Mouse (Mus musculus) MEL (cell line): ENCODE data around the gene Ccdc186. TPM values are rescaled to one million over a fixed set of nuclear protein-coding genes. Genes with fewer than 3 reads are reported as not detected.

Experiments used
- DNase-seq: peaks from one replicate; pipeline ENCODE4 v3.0.0; 2011; ENCODE audit warnings: low read depth, low spot score
- H3K27ac ChIP-seq: 2 replicates; pipeline ENCODE4 v1.5.1; 2012; ENCODE audit warnings: low read depth, mild to moderate bottlenecking, control low read depth, low read length, moderate library complexity; ENCODE audit not compliant: control insufficient read depth
- H3K27me3 ChIP-seq, 2 experiments: fragments of 150-350 bp in 1 of 2; sonication (generic) in 1 of 2; 2 replicates each; pipeline ENCODE4 v1.6.1; 2012; ENCODE audit warnings: low read length in 2 of 2, mild to moderate bottlenecking in 2 of 2, improper control_type of control experiment in 1 of 2, moderate library complexity in 1 of 2; ENCODE audit not compliant: insufficient read depth in 2 of 2, control insufficient read depth in 1 of 2
- H3K36me3 ChIP-seq, 2 experiments: 2 replicates each; pipeline ENCODE4 v1.6.1; 2012 to 2014; ENCODE audit warnings: low read length in 2 of 2, improper control_type of control experiment in 1 of 2, inconsistent platforms in 1 of 2, mild to moderate bottlenecking in 1 of 2; ENCODE audit not compliant: insufficient read depth in 2 of 2, control insufficient read depth in 1 of 2
- H3K4me1 ChIP-seq, 2 experiments: fragments of 150-350 bp in 1 of 2; sonication (generic) in 1 of 2; 2 replicates each; pipeline ENCODE4 v1.6.1; 2012; ENCODE audit warnings: low read length in 2 of 2, improper control_type of control experiment in 1 of 2, mild to moderate bottlenecking in 1 of 2; ENCODE audit not compliant: insufficient read depth in 2 of 2, control insufficient read depth in 1 of 2
- H3K4me3 ChIP-seq, 2 experiments: fragments of 150-350 bp in 1 of 2; sonication (generic) in 1 of 2; 2 replicates each; pipeline ENCODE4 v1.5.1; 2012; ENCODE audit warnings: low read depth in 2 of 2, low read length in 2 of 2, mild to moderate bottlenecking in 2 of 2, moderate library complexity in 2 of 2, control low read depth in 1 of 2, improper control_type of control experiment in 1 of 2; ENCODE audit not compliant: control insufficient read depth in 1 of 2, insufficient read depth in 1 of 2
- H3K79me2 ChIP-seq: 2 replicates; pipeline ENCODE4 v1.6.1; 2012; ENCODE audit warnings: mild to moderate bottlenecking, low read length, moderate library complexity; ENCODE audit not compliant: control insufficient read depth, poor library complexity, insufficient read depth
- H3K9ac ChIP-seq: 2 replicates; pipeline ENCODE4 v1.6.1; 2012; ENCODE audit warnings: low read depth, mild to moderate bottlenecking, control low read depth, low read length, moderate library complexity; ENCODE audit not compliant: control insufficient read depth, poor library complexity, severe bottlenecking
- H3K9me3 ChIP-seq: fragments of 150-350 bp; sonication (generic); replicated peaks from 2 replicates; pipeline ENCODE4 v1.6.1; 2012; ENCODE audit warnings: mild to moderate bottlenecking, low read length, improper control_type of control experiment, moderate library complexity; ENCODE audit not compliant: insufficient read depth
- CHD1 ChIP-seq: IDR thresholded peaks from 2 replicates; pipeline ENCODE4 v1.6.1; 2012; ENCODE audit warnings: low read depth, mild to moderate bottlenecking, inconsistent platforms, low read length, improper control_type of control experiment
- CTCF ChIP-seq, 3 experiments: IDR thresholded peaks in 2 of 3; conservative IDR thresholded peaks in 1 of 3; 2 replicates each; pipeline ENCODE4 v1.5.1; 2011 to 2012; ENCODE audit warnings: low read length in 3 of 3, low read depth in 2 of 3, mild to moderate bottlenecking in 2 of 3, improper control_type of control experiment in 1 of 3, inconsistent platforms in 1 of 3, mixed read lengths in 1 of 3, moderate library complexity in 1 of 3; ENCODE audit not compliant: control insufficient read depth in 1 of 3, insufficient read depth in 1 of 3, poor library complexity in 1 of 3, severe bottlenecking in 1 of 3
- EP300 ChIP-seq, 2 experiments: IDR thresholded peaks; 2 replicates each; pipeline ENCODE4 v1.6.1; 2011; ENCODE audit warnings: improper control_type of control experiment in 2 of 2, low read length in 2 of 2, low read depth in 1 of 2, mild to moderate bottlenecking in 1 of 2
- GABPA ChIP-seq: IDR thresholded peaks from 2 replicates; pipeline ENCODE4 v1.6.1; 2012; ENCODE audit warnings: low read depth, mild to moderate bottlenecking, inconsistent platforms, low read length, improper control_type of control experiment, moderate library complexity
- GATA1 ChIP-seq: IDR thresholded peaks from 2 replicates; pipeline ENCODE4 v1.6.1; 2011; ENCODE audit warnings: low read depth, low read length, improper control_type of control experiment
- KAT2A ChIP-seq: conservative IDR thresholded peaks from 2 replicates; pipeline ENCODE4 v1.6.1; 2012; ENCODE audit warnings: low read depth, low read length, improper control_type of control experiment, inconsistent platforms
- MAFK ChIP-seq: IDR thresholded peaks from 2 replicates; pipeline ENCODE4 v1.6.1; 2011; ENCODE audit warnings: low read depth, mild to moderate bottlenecking, low read length, improper control_type of control experiment, borderline replicate concordance
- MAX ChIP-seq: IDR thresholded peaks from 2 replicates; pipeline ENCODE4 v1.6.1; 2011; ENCODE audit warnings: low read length, improper control_type of control experiment
- MEF2A ChIP-seq: IDR thresholded peaks from 2 replicates; pipeline ENCODE4 v1.6.1; 2014; ENCODE audit warnings: low read depth, mild to moderate bottlenecking, inconsistent platforms, low read length, improper control_type of control experiment; ENCODE audit not compliant: poor library complexity, insufficient replicate concordance, severe bottlenecking; ENCODE audit errors: extremely low read depth
- MXI1 ChIP-seq: IDR thresholded peaks from 2 replicates; pipeline ENCODE4 v1.6.1; 2011; ENCODE audit warnings: mild to moderate bottlenecking, low read depth, low read length, improper control_type of control experiment
- NELFE ChIP-seq: IDR thresholded peaks from 2 replicates; pipeline ENCODE4 v1.6.1; 2011; ENCODE audit warnings: low read depth, low read length, improper control_type of control experiment
- POLR2AphosphoS2 ChIP-seq: IDR thresholded peaks from 2 replicates; pipeline ENCODE4 v1.6.1; 2011; ENCODE audit warnings: low read length, improper control_type of control experiment
- POLR2AphosphoS5 ChIP-seq: IDR thresholded peaks from 2 replicates; pipeline ENCODE4 v1.6.1; 2012; ENCODE audit warnings: low read depth, borderline replicate concordance, mild to moderate bottlenecking, inconsistent platforms, low read length, moderate library complexity, mixed read lengths
- SIN3A ChIP-seq: IDR thresholded peaks from 2 replicates; pipeline ENCODE4 v1.6.1; 2012; ENCODE audit warnings: low read length, improper control_type of control experiment, inconsistent platforms
- USF1 ChIP-seq: IDR thresholded peaks from 2 replicates; pipeline ENCODE4 v1.6.1; 2014; ENCODE audit warnings: low read depth, mild to moderate bottlenecking, inconsistent platforms, low read length, improper control_type of control experiment, moderate library complexity
- ZC3H11A ChIP-seq: IDR thresholded peaks from 2 replicates; pipeline ENCODE4 v1.6.1; 2012; ENCODE audit warnings: low read depth, mild to moderate bottlenecking, inconsistent platforms, low read length, improper control_type of control experiment
- ZNF384 ChIP-seq: IDR thresholded peaks from 2 replicates; pipeline ENCODE4 v1.6.1; 2012; ENCODE audit warnings: low read depth, mild to moderate bottlenecking, inconsistent platforms, low read length, improper control_type of control experiment
- polyA plus RNA-seq, 2 experiments: library from polyadenylated mRNA; stranded (reverse) in 1 of 2; unstranded in 1 of 2; fragments of >175 nt in 1 of 2; fragments of >200 nt in 1 of 2; gene quantifications; 2 replicates each; pipeline versions ENCODE4 v1.2.1 to v1.2.4; 2012; ENCODE audit warnings: low replicate concordance in 2 of 2, low read depth in 1 of 2; ENCODE audit not compliant: insufficient read length in 2 of 2, insufficient read depth in 1 of 2, missing spikeins in 1 of 2
- total RNA-seq: library from RNA; depleted of rRNA; stranded (reverse); fragments of 300-350 nt; gene quantifications from 2 replicates; pipeline ENCODE4 v1.2.3, GENCODE M21; 2012

Gene Ccdc186
- total and polyA plus RNA-seq, 3 experiments, result 7.9 to 72.2 (median 21.9) TPM

GRCm38 (mm10) chr19:56805366-56805765 lies 16.6 kb downstream of the Ccdc186 start:
- peaks cover 21 to 26% of the 10 kb centered on the region in 2 experiments; a peak in 3 of 4 replicates for H3K36me3 ChIP-seq
- no peaks in the 10 kb centered on the region for H3K27me3 ChIP-seq
- peaks cover 17 to 25% of the 10 kb centered on the region in 2 experiments for H3K4me1 ChIP-seq
- no peak for DNase-seq
- H3K27ac ChIP-seq, result no peak overlapping the region
- H3K9me3 ChIP-seq, result no peaks in the 10 kb centered on the region
- TF ChIP-seq GATA1, result no peak
- TF ChIP-seq USF1, result no peak
- no peak for TF ChIP-seq KAT2A
- no peak for TF ChIP-seq SIN3A
- no peak for TF ChIP-seq MAX
- TF ChIP-seq MXI1, result no peak
- TF ChIP-seq CHD1, result no peak
- TF ChIP-seq ZNF384, result no peak
- TF ChIP-seq MAFK, result no peak
- TF ChIP-seq CTCF (IDR thresholded peaks at IDR 0.05 in 2 of 3, conservative IDR thresholded peaks at IDR 0.05 in 1 of 3; ENCODE audit: control insufficient read depth in 1 of 3, insufficient read depth in 1 of 3, low read depth in 2 of 3, low read length in 3 of 3, poor library complexity in 1 of 3, severe bottlenecking in 1 of 3), result no peak
- no peak for TF ChIP-seq GABPA
- no peak for TF ChIP-seq POLR2AphosphoS2
- no peak for TF ChIP-seq NELFE
- no peak for TF ChIP-seq POLR2AphosphoS5
- H3K9ac ChIP-seq, result no peak overlapping the region
- no peak overlapping the region for H3K4me3 ChIP-seq
- no peaks in the 10 kb centered on the region for H3K79me2 ChIP-seq

DNA sequence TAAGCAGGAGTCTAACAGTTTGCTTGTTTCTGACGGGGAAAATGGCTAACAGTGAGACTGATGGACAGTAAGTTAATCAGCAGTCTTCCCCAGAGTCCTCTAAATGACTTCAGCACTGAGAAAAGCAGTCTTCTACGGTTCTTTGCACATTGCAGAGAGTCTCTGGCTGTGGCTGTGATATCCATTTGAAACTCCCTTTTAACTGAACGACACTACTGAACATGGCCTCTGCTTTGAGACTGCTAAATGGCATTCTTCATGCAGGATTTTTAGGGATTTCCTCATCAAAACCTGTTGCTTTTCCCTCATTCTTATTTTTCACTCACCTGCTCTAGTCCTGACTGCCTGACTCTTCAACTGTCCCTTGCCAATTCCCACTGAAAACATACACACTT lies 19.6 kb downstream of the Ccdc186 start:
- Histone ChIP-seq H3K4me1 (peaks cover 32 to 46% of the 10 kb centered on the region in 2 experiments), H3K9me3 (no peaks in the 10 kb centered on the region), H3K9ac (no peak overlapping the region; the same call in 1 of the 2 replicates), H3K27ac (peak overlapping the region; percentile 96), H3K36me3 (peaks cover 19 to 49% of the 10 kb centered on the region in 2 experiments), H3K27me3 (no peaks in the 10 kb centered on the region), H3K79me2 (no peaks in the 10 kb centered on the region; the same call in 1 of the 2 replicates), H3K4me3 (no peak overlapping the region; a peak in 1 of 4 replicates)
- DNase-seq, result no peak
- TF ChIP-seq MEF2A (no peak), ZC3H11A (0 out of 2 replicates have a peak, but pooled peaks have one; percentile 5), EP300 (IDR thresholded peaks at IDR 0.05; ENCODE audit: low read depth in 1 of 2, low read length in 2 of 2) (0 out of 4 replicates have a peak, but pooled peaks of 1 of the 2 experiments have one; percentile 19), CHD1 (0 out of 2 replicates have a peak, but pooled peaks have one; percentile 92)
- TF ChIP-seq, all 39 proteins: peak for 3
